Mouse (Mus musculus): ENCODE data around the gene Nuak2.

- no peak for TF ChIP-seq POLR2A (IDR thresholded peaks at IDR 0.05; ENCODE audit: extremely low read depth, insufficient read depth, low read length)
- no peak for TF ChIP-seq CTCF (IDR thresholded peaks at IDR 0.05; ENCODE audit: extremely low read depth, insufficient read depth, low read length)
Observed at GRCm38 (mm10) chr1:132356841-132357240, 40.9 kb downstream of the Nuak2 start.

All from cortical plate, adult 2 months (tissue).